Mouse (Mus musculus) C2C12 (cell line): ENCODE measurements around the gene Nphp4.

Source experiments
- MYOG ChIP-seq: IDR thresholded peaks from one replicate; pipeline ENCODE4 v1.6.1; 2011; ENCODE audit not compliant: control insufficient read depth, insufficient read length; ENCODE audit errors: extremely low read depth
- USF1 ChIP-seq: IDR thresholded peaks from one replicate; pipeline ENCODE4 v1.6.1; 2011; ENCODE audit warnings: low read depth, mild to moderate bottlenecking, control low read depth, moderate library complexity

GRCm38 (mm10) chr4:152466601-152467000 lies 9.9 kb upstream of the Nphp4 start:
- no peak for TF ChIP-seq USF1
- no peak for TF ChIP-seq MYOG
